Mouse (Mus musculus) MEL (cell line): Measurements from ENCODE around the gene Psap. TPM values are rescaled to one million over a fixed set of nuclear protein-coding genes. Genes with fewer than 3 reads are reported as not detected.

Source experiments
- DNase-seq: peaks from one replicate; pipeline ENCODE4 v3.0.0; 2011; ENCODE audit warnings: low read depth, low spot score
- H3K27ac ChIP-seq: 2 replicates; pipeline ENCODE4 v1.5.1; 2012; ENCODE audit warnings: low read depth, mild to moderate bottlenecking, control low read depth, low read length, moderate library complexity; ENCODE audit not compliant: control insufficient read depth
- H3K27me3 ChIP-seq, 2 experiments: fragments of 150-350 bp in 1 of 2; sonication (generic) in 1 of 2; 2 replicates each; pipeline ENCODE4 v1.6.1; 2012; ENCODE audit warnings: low read length in 2 of 2, mild to moderate bottlenecking in 2 of 2, improper control_type of control experiment in 1 of 2, moderate library complexity in 1 of 2; ENCODE audit not compliant: insufficient read depth in 2 of 2, control insufficient read depth in 1 of 2
- H3K36me3 ChIP-seq, 2 experiments: 2 replicates each; pipeline ENCODE4 v1.6.1; 2012 to 2014; ENCODE audit warnings: low read length in 2 of 2, improper control_type of control experiment in 1 of 2, inconsistent platforms in 1 of 2, mild to moderate bottlenecking in 1 of 2; ENCODE audit not compliant: insufficient read depth in 2 of 2, control insufficient read depth in 1 of 2
- H3K4me1 ChIP-seq, 2 experiments: fragments of 150-350 bp in 1 of 2; sonication (generic) in 1 of 2; 2 replicates each; pipeline ENCODE4 v1.6.1; 2012; ENCODE audit warnings: low read length in 2 of 2, improper control_type of control experiment in 1 of 2, mild to moderate bottlenecking in 1 of 2; ENCODE audit not compliant: insufficient read depth in 2 of 2, control insufficient read depth in 1 of 2
- H3K4me3 ChIP-seq, 2 experiments: fragments of 150-350 bp in 1 of 2; sonication (generic) in 1 of 2; 2 replicates each; pipeline ENCODE4 v1.5.1; 2012; ENCODE audit warnings: low read depth in 2 of 2, low read length in 2 of 2, mild to moderate bottlenecking in 2 of 2, moderate library complexity in 2 of 2, control low read depth in 1 of 2, improper control_type of control experiment in 1 of 2; ENCODE audit not compliant: control insufficient read depth in 1 of 2, insufficient read depth in 1 of 2
- H3K79me2 ChIP-seq: 2 replicates; pipeline ENCODE4 v1.6.1; 2012; ENCODE audit warnings: mild to moderate bottlenecking, low read length, moderate library complexity; ENCODE audit not compliant: control insufficient read depth, poor library complexity, insufficient read depth
- H3K9ac ChIP-seq: 2 replicates; pipeline ENCODE4 v1.6.1; 2012; ENCODE audit warnings: low read depth, mild to moderate bottlenecking, control low read depth, low read length, moderate library complexity; ENCODE audit not compliant: control insufficient read depth, poor library complexity, severe bottlenecking
- H3K9me3 ChIP-seq: fragments of 150-350 bp; sonication (generic); replicated peaks from 2 replicates; pipeline ENCODE4 v1.6.1; 2012; ENCODE audit warnings: mild to moderate bottlenecking, low read length, improper control_type of control experiment, moderate library complexity; ENCODE audit not compliant: insufficient read depth
- KAT2A ChIP-seq: conservative IDR thresholded peaks from 2 replicates; pipeline ENCODE4 v1.6.1; 2012; ENCODE audit warnings: low read depth, low read length, improper control_type of control experiment, inconsistent platforms
- MAFK ChIP-seq: IDR thresholded peaks from 2 replicates; pipeline ENCODE4 v1.6.1; 2011; ENCODE audit warnings: low read depth, mild to moderate bottlenecking, low read length, improper control_type of control experiment, borderline replicate concordance
- MAZ ChIP-seq: IDR thresholded peaks from 2 replicates; pipeline ENCODE4 v1.6.1; 2012; ENCODE audit warnings: low read depth, mild to moderate bottlenecking, inconsistent platforms, low read length, improper control_type of control experiment
- SMC3 ChIP-seq: IDR thresholded peaks from 2 replicates; pipeline ENCODE4 v1.6.1; 2011; ENCODE audit warnings: low read depth, low read length, improper control_type of control experiment
- TBP ChIP-seq: IDR thresholded peaks from 2 replicates; pipeline ENCODE4 v1.8.0; 2011; ENCODE audit warnings: low read depth, low read length, improper control_type of control experiment
- ZC3H11A ChIP-seq: IDR thresholded peaks from 2 replicates; pipeline ENCODE4 v1.6.1; 2012; ENCODE audit warnings: low read depth, mild to moderate bottlenecking, inconsistent platforms, low read length, improper control_type of control experiment
- polyA plus RNA-seq, 2 experiments: library from polyadenylated mRNA; stranded (reverse) in 1 of 2; unstranded in 1 of 2; fragments of >175 nt in 1 of 2; fragments of >200 nt in 1 of 2; gene quantifications; 2 replicates each; pipeline versions ENCODE4 v1.2.1 to v1.2.4; 2012; ENCODE audit warnings: low replicate concordance in 2 of 2, low read depth in 1 of 2; ENCODE audit not compliant: insufficient read length in 2 of 2, insufficient read depth in 1 of 2, missing spikeins in 1 of 2
- total RNA-seq: library from RNA; depleted of rRNA; stranded (reverse); fragments of 300-350 nt; gene quantifications from 2 replicates; pipeline ENCODE4 v1.2.3, GENCODE M21; 2012; rRNA removed

Gene Psap
- total and polyA plus RNA-seq, 3 experiments, result 56.8 to 153 (median 106) TPM

DNA sequence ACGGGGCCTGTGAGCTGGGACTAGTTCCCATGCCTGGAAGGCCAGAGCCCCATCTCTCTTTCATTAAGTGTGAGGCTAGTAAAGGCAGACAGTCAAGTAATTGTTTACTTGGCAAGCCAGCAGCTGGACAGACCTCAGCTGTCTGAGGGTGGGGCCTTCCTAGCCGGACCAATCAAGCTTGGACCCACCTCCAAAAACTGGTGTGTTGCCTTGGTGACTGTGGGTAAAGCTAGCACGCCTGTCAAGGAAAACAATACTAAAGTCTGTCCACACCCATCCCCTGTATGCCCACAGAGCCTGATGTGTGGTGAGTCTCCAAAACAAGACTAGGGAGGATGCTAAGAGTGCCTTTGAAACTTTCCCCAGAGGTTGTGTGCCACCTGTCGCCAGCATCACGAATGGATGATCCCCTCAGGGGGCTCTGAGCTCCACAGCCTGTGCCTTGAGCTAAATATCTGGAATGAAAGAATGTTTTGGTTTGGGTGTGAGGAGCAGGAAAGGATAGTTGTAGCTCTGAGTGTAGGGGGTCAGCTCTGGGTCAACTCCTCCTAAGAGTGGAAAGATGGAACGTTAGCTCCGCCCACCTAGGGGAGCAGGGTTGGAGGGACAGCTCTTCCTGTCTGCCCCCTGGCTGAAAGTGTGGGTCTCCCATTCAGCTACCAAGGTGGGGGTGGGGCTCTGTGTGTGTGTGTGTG lies 74.5 kb downstream of the Psap start:
- TF ChIP-seq KAT2A (no peak), ZC3H11A (no peak), TBP (no peak), MAZ (no peak), MAFK (no peak), SMC3 (no peak)
- Histone ChIP-seq H3K9ac (no peak overlapping the region), H3K27me3 (no peaks in the 10 kb centered on the region), H3K79me2 (no peaks in the 10 kb centered on the region), H3K27ac (no peak overlapping the region), H3K9me3 (no peaks in the 10 kb centered on the region), H3K4me3 (no peak overlapping the region), H3K4me1 (peaks cover 8 to 27% of the 10 kb centered on the region in 2 experiments), H3K36me3 (peaks cover 0 to 23% of the 10 kb centered on the region in 2 experiments; a peak in 2 of 4 replicates)
- DNase-seq, result no peak

Other genes with a start within 250 kb of the Psap start
- not detected in 2 replicates for gene Spock2, start 171.4 kb upstream of the Psap start, total RNA-seq
- under 1 TPM in 1 of 2 experiments, not detected in 1; 0.03 TPM for gene Spock2, start 171.4 kb upstream of the Psap start, polyA plus RNA-seq
- gene Chst3, start 58.4 kb upstream of the Psap start, total RNA-seq, result not detected in 2 replicates
- under 1 TPM in 1 of 2 experiments, not detected in 1; 0.08 TPM for gene Chst3, start 58.4 kb upstream of the Psap start, polyA plus RNA-seq
- gene Vsir, start 69.2 kb downstream of the Psap start, total RNA-seq, result 4.9 and 11.2 TPM in 2 replicates
- 10 to 100 TPM in 1 of 2 experiments, not detected in 1; 10.6 TPM for gene Vsir, start 69.2 kb downstream of the Psap start, polyA plus RNA-seq
- gene Gm17455, start 122.1 kb downstream of the Psap start, total RNA-seq, result not detected in 2 replicates
- not detected for gene Gm17455, start 122.1 kb downstream of the Psap start, polyA plus RNA-seq